Mouse (Mus musculus) c-Kit-positive CD71-negative TER-119-negative erythroid progenitor cells, embryonic 14.5 days (primary cell): ENCODE results near the gene Syn1.

Experiments used
- DNase-seq: peaks from one replicate; pipeline ENCODE4 v3.0.0-alpha.2; 2013; ENCODE audit warnings: low read depth

Gene Syn1

GRCm38 (mm10) chrX:20920844-20921364, at the start of gene Syn1:
Syn1 (minus strand) TSS chrX:20921004.
- DNase-seq, result peak; percentile 54

- peak; percentile 75 for DNase-seq
Measured at GRCm38 (mm10) chrX:20961477-20962378, 40.9 kb upstream of the Syn1 start, which contains the start of gene Uxt. Uxt (minus strand) TSS chrX:20962017.

GRCm38 (mm10) chrX:20950191-20950880, 29.5 kb upstream of the Syn1 start, which contains the start of gene Elk1:
Elk1 (minus strand) TSS chrX:20950608.
- DNase-seq, result peak; percentile 73

- DNase-seq, result no peak
Measured at GRCm38 (mm10) chrX:20946055-20946454, 25.3 kb upstream of the Syn1 start.

GRCm38 (mm10) chrX:20931963-20932362, 11.2 kb upstream of the Syn1 start:
- no peak for DNase-seq

GRCm38 (mm10) chrX:20931364-20931763, 10.6 kb upstream of the Syn1 start, which contains the start of gene Cfp:
Cfp (minus strand) TSS chrX:20931555.
- no peak for DNase-seq

GRCm38 (mm10) chrX:20929859-20930258, 9.1 kb upstream of the Syn1 start:
- no peak for DNase-seq

GRCm38 (mm10) chrX:20924976-20925375, 4.2 kb upstream of the Syn1 start:
- DNase-seq, result no peak

- no peak for DNase-seq
Measured at GRCm38 (mm10) chrX:20923506-20923905, 2.7 kb upstream of the Syn1 start.

- DNase-seq, result no peak
Measured at GRCm38 (mm10) chrX:20921366-20921765, 562 bp upstream of the Syn1 start.

GRCm38 (mm10) chrX:20920249-20920843, 458 bp downstream of the Syn1 start:
- no peak for DNase-seq

- DNase-seq, result no peak
Measured at GRCm38 (mm10) chrX:20915075-20915474, 5.7 kb downstream of the Syn1 start.

GRCm38 (mm10) chrX:20913726-20914125, 7.1 kb downstream of the Syn1 start:
- DNase-seq, result no peak

- DNase-seq, result no peak
Measured at GRCm38 (mm10) chrX:20910074-20910473, 10.7 kb downstream of the Syn1 start.

- no peak for DNase-seq
Measured at GRCm38 (mm10) chrX:20875241-20875640, 45.6 kb downstream of the Syn1 start.

- DNase-seq, result no peak
Measured at GRCm38 (mm10) chrX:20872928-20873500, 47.8 kb downstream of the Syn1 start.

GRCm38 (mm10) chrX:20869962-20870513, 50.8 kb downstream of the Syn1 start, which contains the start of gene Timp1:
Timp1 (plus strand) TSS chrX:20870166.
- no peak for DNase-seq

- no peak for DNase-seq
Measured at GRCm38 (mm10) chrX:20869203-20869602, 51.6 kb downstream of the Syn1 start.

- no peak for DNase-seq
Measured at GRCm38 (mm10) chrX:20868091-20868490, 52.7 kb downstream of the Syn1 start.

GRCm38 (mm10) chrX:20863161-20864101, 57.4 kb downstream of the Syn1 start:
- no peak for DNase-seq
